In the genomic region with DNA sequence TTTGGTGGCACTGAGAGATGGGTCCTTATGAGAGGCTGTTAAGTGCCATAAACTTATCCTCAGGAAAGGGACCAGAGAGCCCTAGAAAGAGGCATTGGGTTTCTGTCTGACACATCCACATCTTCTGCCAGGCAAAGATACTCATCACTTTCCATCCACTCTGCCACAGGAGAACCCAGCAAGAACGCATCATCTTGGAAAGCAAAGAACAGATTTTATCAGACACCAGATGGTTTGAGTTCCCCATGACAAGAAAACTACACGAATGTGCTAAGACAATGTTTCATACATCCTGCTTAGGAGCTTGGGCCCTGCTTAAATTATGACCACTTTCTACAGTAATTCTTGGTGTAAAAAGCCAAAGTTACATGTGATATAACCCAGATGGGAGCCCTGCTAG, we compare ENCODE assay signal across 25 mouse cellular contexts. TPM values are rescaled to one million over a fixed set of nuclear protein-coding genes. Genes with fewer than 3 reads are reported as not detected.
A peak's percentile ranks its signal among the peaks of the same experiment; 100 is the strongest.
DNase-seq lines count a peak whose midpoint lies in the region; TF ChIP-seq lines count a peak whose summit lies in the region.
"Had no signal": no experiment of that assay in that cellular context is flagged by ENCODE, and none has a peak within 500 bp of the region (broad histone marks: within the 10 kb centered on the region; RNA-seq: fewer than 3 reads in every experiment).

No protein-coding gene starts in this region.

- no peak for TF ChIP-seq POLR2A in heart, adult 2 months (IDR thresholded peaks at IDR 0.05; ENCODE audit: insufficient read depth, low read depth, low read length)

- H3K79me2 ChIP-seq in heart, adult 2 months (replicated peaks; ENCODE audit: control insufficient read depth, insufficient read depth, low read length): no peaks in the 10 kb centered on the region

- no peak overlapping the region for H3K9ac ChIP-seq in heart, adult 2 months (ENCODE audit: low read depth, low read length)
- H3K9ac ChIP-seq: embryonic facial prominence, embryonic 12.5 days; forebrain, embryonic 12.5 days; heart, embryonic 12.5 days; hindbrain, embryonic 14.5 days had no signal

- intact Hi-C loops in heart, adult 2 months (cut with DNase I): no loop called here

- no peak overlapping the region for H3K27ac ChIP-seq in heart, adult 2 months
- H3K27ac ChIP-seq: embryonic facial prominence, embryonic 12.5 days; forebrain, embryonic 12.5 days; hindbrain, embryonic 10.5 days; hindbrain, embryonic 14.5 days had no signal

- peak; percentile 34 for DNase-seq in heart, adult 11 months
- no peak for DNase-seq in heart, adult 2 months
- peak; percentile 9 for DNase-seq in layer of hippocampus, adult 9-11 months
- DNase-seq in layer of hippocampus, postnatal 10 days (ENCODE audit: low spot score in 2 of 2): no peak
- DNase-seq in MN1 (ENCODE audit: low spot score): peak; percentile 17
- DNase-seq in telencephalon, adult 2 months (ENCODE audit: low read depth, low spot score): peak; percentile 38
- DNase-seq in gastrocnemius, adult 18-20 months (ENCODE audit: low spot score): no peak
- DNase-seq: adrenal gland, adult 8-10 months; adrenal gland, postnatal 36 days; cerebellum, adult 11-12 months; cerebellum, adult 9-10 months; cerebellum, postnatal 25 days; gastrocnemius, postnatal 10 days had no signal

- 67% methylated on average over 2 of the region's 2 CpGs for WGBS in heart, adult 2 months

- H3K27me3 ChIP-seq in heart, adult 2 months (ENCODE audit: control insufficient read depth, insufficient read depth, low read length): no peaks in the 10 kb centered on the region
- H3K27me3 ChIP-seq: embryonic facial prominence, embryonic 12.5 days; forebrain, embryonic 12.5 days; heart, embryonic 12.5 days had no signal

- no peak for TF ChIP-seq CTCF in heart, adult 2 months (IDR thresholded peaks at IDR 0.05)

- H3K4me1 ChIP-seq in heart, adult 2 months (ENCODE audit: control insufficient read depth, insufficient read depth, low read length): no peaks in the 10 kb centered on the region
- H3K4me1 ChIP-seq: embryonic facial prominence, embryonic 12.5 days; forebrain, embryonic 12.5 days; heart, embryonic 12.5 days; hindbrain, embryonic 10.5 days had no signal

- TF ChIP-seq EP300 in heart, adult 2 months (IDR thresholded peaks at IDR 0.05; ENCODE audit: insufficient read depth, low read depth, low read length): no peak

- no peaks in the 10 kb centered on the region for H3K36me3 ChIP-seq in heart, adult 2 months (ENCODE audit: control insufficient read depth, insufficient read depth, low read length)
- H3K36me3 ChIP-seq: embryonic facial prominence, embryonic 12.5 days; forebrain, embryonic 12.5 days; heart, embryonic 12.5 days; hindbrain, embryonic 10.5 days had no signal

- H3K4me3 ChIP-seq in heart, adult 2 months: no peak overlapping the region
- H3K4me3 ChIP-seq: embryonic facial prominence, embryonic 12.5 days; forebrain, embryonic 12.5 days; heart, embryonic 12.5 days; hindbrain, embryonic 10.5 days had no signal

RNA-seq across cellular contexts. Expression of a gene that starts 8.7 kb away (rescaled TPM):
- not detected for total RNA-seq in heart, adult 2 months (2021)
- polyA plus RNA-seq in heart, adult 2 months (2012; rRNA removed): not detected in 2 replicates
- total RNA-seq in layer of hippocampus, postnatal 10 days (2021): under 1 TPM in 1 of 2 experiments, not detected in 1; 0.20 TPM
- total RNA-seq in gastrocnemius, adult 18-20 months (2021): not detected
- total RNA-seq: adrenal gland, adult 8-10 months; adrenal gland, postnatal 36 days; gastrocnemius, postnatal 10 days; gastrocnemius, postnatal 4 days; heart, adult 8-10 months; heart, postnatal 25 days had no signal
- polyA plus RNA-seq: embryonic facial prominence, embryonic 12.5 days; forebrain, embryonic 12.5 days; hindbrain, embryonic 10.5 days had no signal

RNA-seq across cellular contexts. Expression of a gene that starts 22.1 kb away (rescaled TPM):
- not detected for total RNA-seq in heart, adult 2 months (2021)
- 0.68 TPM in 1 of 2 replicates, not detected in the other for polyA plus RNA-seq in heart, adult 2 months (2012; rRNA removed)
- not detected for total RNA-seq in layer of hippocampus, postnatal 10 days (2021)
- total RNA-seq in gastrocnemius, adult 18-20 months (2021): under 1 TPM in 1 of 2 experiments, not detected in 1; 0.71 TPM
- total RNA-seq: adrenal gland, adult 8-10 months; adrenal gland, postnatal 36 days; ES-E14; gastrocnemius, postnatal 10 days; gastrocnemius, postnatal 4 days; heart, adult 8-10 months; heart, postnatal 25 days had no signal
- polyA plus RNA-seq: cortical plate, adult 2 months; forebrain, embryonic 12.5 days; hindbrain, embryonic 10.5 days; hindbrain, embryonic 14.5 days had no signal

RNA-seq across cellular contexts. Expression of a gene that starts 43.4 kb away (rescaled TPM):
- total RNA-seq in heart, adult 2 months (2021): not detected
- polyA plus RNA-seq in heart, adult 2 months (2012; rRNA removed): 0.29 TPM in 2 replicates
- under 1 TPM in 1 of 2 experiments, not detected in 1; 0.37 TPM for total RNA-seq in layer of hippocampus, postnatal 10 days (2021)
- total RNA-seq in gastrocnemius, adult 18-20 months (2021): not detected
- total RNA-seq: adrenal gland, postnatal 36 days; gastrocnemius, postnatal 10 days; gastrocnemius, postnatal 4 days; heart, adult 8-10 months; heart, postnatal 25 days had no signal
- polyA plus RNA-seq: forebrain, embryonic 12.5 days; forebrain, embryonic 16.5 days; heart, embryonic 12.5 days; heart, embryonic 16.5 days; hindbrain, embryonic 14.5 days had no signal

Comparison
In these comparisons a context has a peak if more than half of its experiments do, and no peak if none do; other contexts are left out.
1. DNase-seq: peak in heart, adult 11 months (single experiment), layer of hippocampus, adult 9-11 months (single experiment), MN1 (single experiment) and telencephalon, adult 2 months (single experiment); none in heart, adult 2 months (0 of 2), layer of hippocampus, postnatal 10 days (0 of 2) and gastrocnemius, adult 18-20 months (single experiment).